Mouse (Mus musculus) heart, postnatal 10 days (tissue): ENCODE data around the gene Rbms1. TPM values are rescaled to one million over a fixed set of nuclear protein-coding genes. Genes with fewer than 3 reads are reported as not detected.
A peak's percentile ranks its signal among the peaks of the same experiment; 100 is the strongest.

Experiments
- DNase-seq, 2 experiments: peaks; one replicate each; pipeline ENCODE4 v3.0.0; 2021
- intact Hi-C: fragments of 180-260 bp; cut with DNase I; formaldehyde crosslinking; loops from one replicate; pipeline ENCODE4 v1.15.1; 2025
- total RNA-seq, 2 experiments: library from RNA; stranded (reverse); gene quantifications; 2 replicates each; pipeline ENCODE4 v1.2.3; 2021

Gene Rbms1
- total RNA-seq, 2 experiments from 2014 or later, result 87.5 to 89.3 TPM

- intact Hi-C loops, result no loop called here
- no peak for DNase-seq
Measured at GRCm38 (mm10) chr2:60796616-60796968, 166.4 kb downstream of the Rbms1 start.

GRCm38 (mm10) chr2:60795861-60796260, 167.1 kb downstream of the Rbms1 start:
- DNase-seq, result no peak
- intact Hi-C loops, result no loop called here

GRCm38 (mm10) chr2:60792506-60792905, 170.5 kb downstream of the Rbms1 start:
- intact Hi-C loops, result no loop called here
- no peak for DNase-seq

- intact Hi-C loops, result no loop called here
- no peak for DNase-seq
Measured at GRCm38 (mm10) chr2:60789126-60789525, 173.9 kb downstream of the Rbms1 start.

GRCm38 (mm10) chr2:60788173-60788908, 174.7 kb downstream of the Rbms1 start:
- DNase-seq, result no peak
- intact Hi-C loops, result no loop called here

GRCm38 (mm10) chr2:60787088-60787487, 175.9 kb downstream of the Rbms1 start:
- intact Hi-C loops, result no loop called here
- no peak for DNase-seq

- intact Hi-C loops, result no loop called here
- no peak for DNase-seq
Measured at GRCm38 (mm10) chr2:60786289-60786688, 176.7 kb downstream of the Rbms1 start.

- no peak for DNase-seq
- intact Hi-C loops, result no loop called here
Measured at GRCm38 (mm10) chr2:60774501-60774900, 188.5 kb downstream of the Rbms1 start.

- intact Hi-C loops, result no loop called here
- DNase-seq, result peak; percentile 88 to 90
Measured at GRCm38 (mm10) chr2:60773592-60773991, 189.4 kb downstream of the Rbms1 start.

- intact Hi-C loops, result no loop called here
- DNase-seq, result no peak
Measured at GRCm38 (mm10) chr2:60766420-60766819, 196.6 kb downstream of the Rbms1 start.

- no peak for DNase-seq
- intact Hi-C loops, result no loop called here
Measured at GRCm38 (mm10) chr2:60756218-60756617, 206.8 kb downstream of the Rbms1 start.

- intact Hi-C loops, result no loop called here
- no peak for DNase-seq
Measured at GRCm38 (mm10) chr2:60755101-60755500, 207.9 kb downstream of the Rbms1 start.

- intact Hi-C loops, result no loop called here
- no peak for DNase-seq
Measured at GRCm38 (mm10) chr2:60751274-60751673, 211.7 kb downstream of the Rbms1 start.

GRCm38 (mm10) chr2:60750591-60750990, 212.4 kb downstream of the Rbms1 start:
- intact Hi-C loops, result no loop called here
- DNase-seq, result no peak

- DNase-seq, result no peak
- intact Hi-C loops, result no loop called here
Measured at GRCm38 (mm10) chr2:60748585-60748984, 214.4 kb downstream of the Rbms1 start.

GRCm38 (mm10) chr2:60747590-60747989, 215.4 kb downstream of the Rbms1 start:
- intact Hi-C loops, result no loop called here

GRCm38 (mm10) chr2:60744674-60745073, 218.3 kb downstream of the Rbms1 start:
- no peak for DNase-seq
- intact Hi-C loops, result no loop called here

More at GRCm38 (mm10) chr2:60747590-60747989, 215.4 kb downstream of the Rbms1 start:
- DNase-seq, result peak; percentile 52 to 59

GRCm38 (mm10) chr2:60739389-60740137, 223.4 kb downstream of the Rbms1 start:
- intact Hi-C loops, result no loop called here

GRCm38 (mm10) chr2:60730929-60731328, 232.1 kb downstream of the Rbms1 start:
- intact Hi-C loops, result no loop called here
- no peak for DNase-seq

More at GRCm38 (mm10) chr2:60739389-60740137, 223.4 kb downstream of the Rbms1 start:
- no peak for DNase-seq

GRCm38 (mm10) chr2:60730024-60730423, 233.0 kb downstream of the Rbms1 start:
- intact Hi-C loops, result no loop called here
- DNase-seq, result peak; percentile 66 to 72

- intact Hi-C loops, result no loop called here
- DNase-seq, result no peak
Measured at GRCm38 (mm10) chr2:60728902-60729585, 233.9 kb downstream of the Rbms1 start.
